Mouse (Mus musculus): Measurements from ENCODE around the gene Dld. TPM values are rescaled to one million over a fixed set of nuclear protein-coding genes. Genes with fewer than 3 reads are reported as not detected.

Gene Dld
- polyA plus RNA-seq, 1 experiment, result 15.9 TPM

- 94% methylated on average over 10 of the region's 10 CpGs for WGBS
- H3K4me1 ChIP-seq (ENCODE audit: control insufficient read depth, insufficient read depth, low read length), result no peaks in the 10 kb centered on the region
Measured at GRCm38 (mm10) chr12:31289046-31289445, 62.2 kb downstream of the Dld start.

GRCm38 (mm10) chr12:31283617-31284136 lies 67.6 kb downstream of the Dld start:
- no peak for TF ChIP-seq CTCF (IDR thresholded peaks at IDR 0.05; ENCODE audit: insufficient read depth, low read length)
- no peak for TF ChIP-seq POLR2A (IDR thresholded peaks at IDR 0.05; ENCODE audit: borderline replicate concordance, extremely low read depth, low read depth, low read length)
- WGBS, result 61% methylated on average over 4 of the region's 4 CpGs
- H3K4me1 ChIP-seq (ENCODE audit: control insufficient read depth, insufficient read depth, low read length), result peaks cover 2% of the 10 kb centered on the region; the same call in 1 of the 2 replicates
- H3K4me3 ChIP-seq (replicated peaks; ENCODE audit: extremely low read depth, low read depth, low read length), result no peak overlapping the region
- DNase-seq, result no peak

More at GRCm38 (mm10) chr12:31289046-31289445, 62.2 kb downstream of the Dld start:
- no peak for DNase-seq
- H3K4me3 ChIP-seq (replicated peaks; ENCODE audit: extremely low read depth, low read depth, low read length), result no peak overlapping the region
- TF ChIP-seq POLR2A (IDR thresholded peaks at IDR 0.05; ENCODE audit: borderline replicate concordance, extremely low read depth, low read depth, low read length), result no peak
- TF ChIP-seq CTCF (IDR thresholded peaks at IDR 0.05; ENCODE audit: insufficient read depth, low read length), result no peak

- TF ChIP-seq POLR2A (IDR thresholded peaks at IDR 0.05; ENCODE audit: borderline replicate concordance, extremely low read depth, low read depth, low read length) (no peak), CTCF (IDR thresholded peaks at IDR 0.05; ENCODE audit: insufficient read depth, low read length) (no peak)
- DNase-seq, result no peak
- no peak overlapping the region for H3K4me3 ChIP-seq (replicated peaks; ENCODE audit: extremely low read depth, low read depth, low read length)
- WGBS, result 47% methylated on average over 4 of the region's 4 CpGs
- peaks cover 2% of the 10 kb centered on the region for H3K4me1 ChIP-seq (ENCODE audit: control insufficient read depth, insufficient read depth, low read length)
Measured at GRCm38 (mm10) chr12:31283131-31283530, 68.1 kb downstream of the Dld start.

- no peak for DNase-seq
- 85% methylated on average over 5 of the region's 5 CpGs for WGBS
- Histone ChIP-seq H3K4me1 (ENCODE audit: control insufficient read depth, insufficient read depth, low read length) (peaks cover 2% of the 10 kb centered on the region), H3K4me3 (replicated peaks; ENCODE audit: extremely low read depth, low read depth, low read length) (no peak overlapping the region)
- no peak for TF ChIP-seq CTCF (IDR thresholded peaks at IDR 0.05; ENCODE audit: insufficient read depth, low read length)
- no peak for TF ChIP-seq POLR2A (IDR thresholded peaks at IDR 0.05; ENCODE audit: borderline replicate concordance, extremely low read depth, low read depth, low read length)
Measured at GRCm38 (mm10) chr12:31282241-31282640, 69.0 kb downstream of the Dld start.

Other genes starting within 250 kb of the Dld start
- gene Gm6993, start 110.7 kb downstream of the Dld start, polyA plus RNA-seq (2012; rRNA removed), result not detected in 2 replicates
- gene Lamb1, start 86.2 kb downstream of the Dld start, polyA plus RNA-seq (2012; rRNA removed), result 48.4 and 53.4 TPM in 2 replicates
- 0.13 and 1.1 TPM in 2 replicates for gene Slc26a3, start 39.4 kb upstream of the Dld start, polyA plus RNA-seq (2012; rRNA removed)
- gene Cbll1, start 148.2 kb upstream of the Dld start, polyA plus RNA-seq (2012; rRNA removed), result 4.4 and 6.0 TPM in 2 replicates
- gene Slc26a4, start 208.5 kb upstream of the Dld start, polyA plus RNA-seq (2012; rRNA removed), result 1.1 and 1.4 TPM in 2 replicates